Mouse (Mus musculus) left cerebral cortex, adult 2 months (tissue): ENCODE data around the gene Gm4131. TPM values are rescaled to one million over a fixed set of nuclear protein-coding genes. Genes with fewer than 3 reads are reported as not detected.
A peak's percentile ranks its signal among the peaks of the same experiment; 100 is the strongest.
"Not testable (repeated sequence)": the region's sequence is repeated elsewhere in the genome, so short reads cannot be mapped to it uniquely, and the experiment has no call there.

Experiments
- DNase-seq, 2 experiments: peaks; one replicate each; pipeline ENCODE4 v3.0.0; 2021 to 2022; ENCODE audit warnings: low spot score in 2 of 2, mixed read lengths in 1 of 2; ENCODE audit errors: extremely low spot score in 1 of 2
- H3K27ac ChIP-seq: fragments of 200-600 bp; 2 replicates; pipeline ENCODE4 v1.8.1; 2022
- H3K4me3 ChIP-seq: fragments of 200-600 bp; 2 replicates; pipeline ENCODE4 v1.8.1; 2022
- CTCF ChIP-seq: fragments of 200-600 bp; IDR thresholded peaks from 2 replicates; pipeline ENCODE4 v1.8.1; 2022; ENCODE audit warnings: antibody characterized with exemption, mild to moderate bottlenecking, moderate library complexity
- intact Hi-C: fragments of 180-260 bp; cut with DNase I; formaldehyde crosslinking; loops from one replicate; pipeline ENCODE4 v1.15.1; 2025
- long read RNA-seq, 2 experiments: library from polyadenylated mRNA; stranded (forward); transcript quantifications; one replicate each; pipeline ENCODE4 v2.0.0; 2021; ENCODE audit warnings: borderline mapping rate in 2 of 2
- total RNA-seq, 2 experiments: library from RNA; stranded (reverse); gene quantifications; 2 replicates each; pipeline ENCODE4 v1.2.3; 2021

The Gm4131 gene
- total RNA-seq, result not detected
- long read RNA-seq, experiment 1, result 0 reads
- long read RNA-seq, experiment 2, result 0 reads

GRCm38 (mm10) chr14:62566821-62567220 is at the start of gene Gm4131:
Gm4131 (minus strand) TSS chr14:62566921.
- H3K27ac ChIP-seq, H3K4me3 ChIP-seq, DNase-seq, intact Hi-C loops: not testable (repeated sequence)

- intact Hi-C loops, result no loop called here
- no peak for DNase-seq
- Histone ChIP-seq H3K4me3 (no peak overlapping the region), H3K27ac (no peak overlapping the region)
- TF ChIP-seq CTCF, result no peak
Observed at GRCm38 (mm10) chr14:62609904-62610303, 43.2 kb upstream of the Gm4131 start.

GRCm38 (mm10) chr14:62607791-62608196 is 41.1 kb upstream of the Gm4131 start:
- H3K4me3 ChIP-seq, result no peak overlapping the region
- DNase-seq, result peak; percentile 31 to 36
- TF ChIP-seq CTCF, result peak; percentile 40
- intact Hi-C loops, result loop anchor here (2.0 kb wide), 2 partner anchors 53 to 115 kb away; partner anchors contain the start of gene Fam124a
- no peak overlapping the region for H3K27ac ChIP-seq

- intact Hi-C loops, result no loop called here
- no peak overlapping the region for H3K4me3 ChIP-seq
- H3K27ac ChIP-seq, result peak overlapping the region; percentile 17; the same call in 1 of the 2 replicates
- no peak for DNase-seq
- no peak for TF ChIP-seq CTCF
Observed at GRCm38 (mm10) chr14:62602869-62603268, 36.1 kb upstream of the Gm4131 start.

- Histone ChIP-seq H3K4me3 (no peak overlapping the region), H3K27ac (peak overlapping the region; percentile 17; the same call in 1 of the 2 replicates)
- intact Hi-C loops, result no loop called here
- DNase-seq, result no peak
- no peak for TF ChIP-seq CTCF
Observed at GRCm38 (mm10) chr14:62602271-62602670, 35.5 kb upstream of the Gm4131 start.

- no peak for TF ChIP-seq CTCF
- intact Hi-C loops, result no loop called here
- H3K4me3 ChIP-seq, result no peak overlapping the region
- DNase-seq, result no peak
- no peak overlapping the region for H3K27ac ChIP-seq
Observed at GRCm38 (mm10) chr14:62600109-62600522, 33.4 kb upstream of the Gm4131 start.

GRCm38 (mm10) chr14:62585338-62585737 is 18.6 kb upstream of the Gm4131 start:
- DNase-seq, result no peak
- Histone ChIP-seq H3K4me3 (no peak overlapping the region), H3K27ac (peak overlapping the region; percentile 55; the same call in 1 of the 2 replicates)
- no peak for TF ChIP-seq CTCF
- intact Hi-C loops, result no loop called here

GRCm38 (mm10) chr14:62584637-62585036 is 17.9 kb upstream of the Gm4131 start:
- no peak overlapping the region for H3K4me3 ChIP-seq
- DNase-seq, result no peak
- H3K27ac ChIP-seq, result peak overlapping the region; percentile 1; the same call in 1 of the 2 replicates
- TF ChIP-seq CTCF, result no peak
- intact Hi-C loops, result no loop called here

GRCm38 (mm10) chr14:62581768-62582167 is 15.0 kb upstream of the Gm4131 start:
- DNase-seq, result no peak
- H3K27ac ChIP-seq, result no peak overlapping the region
- no peak for TF ChIP-seq CTCF
- H3K4me3 ChIP-seq, result no peak overlapping the region
- intact Hi-C loops, result no loop called here

- H3K4me3 ChIP-seq, result no peak overlapping the region
- intact Hi-C loops, result no loop called here
- DNase-seq, result no peak
- no peak for TF ChIP-seq CTCF
- H3K27ac ChIP-seq, result no peak overlapping the region
Observed at GRCm38 (mm10) chr14:62580945-62581344, 14.2 kb upstream of the Gm4131 start.

DNA sequence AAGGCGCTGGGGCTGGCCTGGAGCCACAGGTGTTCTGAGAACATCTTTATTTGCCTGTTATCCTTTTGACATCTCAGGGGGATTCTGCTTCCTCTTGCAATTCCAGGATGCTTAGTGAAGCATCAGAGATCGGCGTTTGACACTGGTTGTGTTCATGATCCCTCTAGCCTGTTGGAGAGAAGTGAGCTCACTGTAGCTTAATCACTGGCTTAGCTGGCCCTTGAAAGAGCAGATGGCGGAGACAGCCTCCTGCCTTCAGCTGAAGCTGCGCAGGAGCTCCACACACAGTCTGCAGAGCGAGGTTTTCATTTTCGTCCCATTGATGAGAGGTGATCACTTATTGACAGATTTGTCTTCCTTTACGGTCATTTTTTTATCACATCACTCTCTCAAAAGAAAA is 9.1 kb upstream of the Gm4131 start:
- Histone ChIP-seq H3K27ac (no peak overlapping the region), H3K4me3 (no peak overlapping the region)
- DNase-seq, result no peak
- no peak for TF ChIP-seq CTCF
- intact Hi-C loops, result no loop called here

DNA sequence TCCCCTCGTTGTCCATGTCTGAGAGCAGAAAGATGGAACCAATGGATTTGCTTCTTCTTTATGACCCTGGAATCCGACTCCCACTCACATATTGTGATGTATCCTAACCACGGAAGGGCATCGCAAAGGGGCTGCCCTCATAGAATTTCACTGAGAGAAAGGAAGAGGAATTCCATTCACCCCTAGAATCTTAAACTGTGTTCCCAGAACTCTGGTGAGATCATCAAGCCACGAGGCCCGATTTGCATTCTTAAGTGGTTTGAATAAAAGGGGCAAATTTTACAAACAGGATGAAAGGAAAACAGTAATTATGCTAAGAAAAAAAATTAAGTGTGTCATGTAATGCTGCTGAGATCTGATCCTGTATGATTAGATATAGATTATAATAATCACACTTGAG is 8.2 kb upstream of the Gm4131 start:
- intact Hi-C loops, result no loop called here
- no peak overlapping the region for H3K27ac ChIP-seq
- DNase-seq, result no peak
- no peak overlapping the region for H3K4me3 ChIP-seq
- TF ChIP-seq CTCF, result no peak

GRCm38 (mm10) chr14:62573454-62573853 is 6.7 kb upstream of the Gm4131 start:
- no peak for DNase-seq
- intact Hi-C loops, result no loop called here
- no peak for TF ChIP-seq CTCF
- Histone ChIP-seq H3K27ac (no peak overlapping the region), H3K4me3 (no peak overlapping the region)
